Mouse (Mus musculus) embryonic facial prominence, embryonic 13.5 days (tissue): ENCODE results near the gene Krt18. TPM values are rescaled to one million over a fixed set of nuclear protein-coding genes. Genes with fewer than 3 reads are reported as not detected.

Source experiments
- ATAC-seq: fragments of 200-750 bp; cut with Nextera tagmentation; 2 replicates; pipeline ENCODE4 v1.8.0; 2017; ENCODE audit warnings: low read depth; ENCODE audit not compliant: insufficient number of reproducible peaks, insufficient read depth, low FRiP score, low TSS enrichment
- H3K27ac ChIP-seq: fragments of 300-500 bp; sonication (generic); 2 replicates; pipeline ENCODE4 v1.5.1; 2015; ENCODE audit warnings: moderate library complexity, mild to moderate bottlenecking, inconsistent platforms
- H3K27me3 ChIP-seq: fragments of 300-500 bp; sonication (generic); 2 replicates; pipeline ENCODE4 v1.6.1; 2015; ENCODE audit warnings: mild to moderate bottlenecking, inconsistent platforms
- H3K36me3 ChIP-seq: fragments of 300-500 bp; sonication (generic); 2 replicates; pipeline ENCODE4 v1.6.1; 2015; ENCODE audit warnings: mild to moderate bottlenecking, inconsistent platforms
- H3K4me1 ChIP-seq: fragments of 300-500 bp; sonication (generic); 2 replicates; pipeline ENCODE4 v1.6.1; 2015; ENCODE audit warnings: inconsistent platforms
- H3K4me2 ChIP-seq: fragments of 300-500 bp; sonication (generic); 2 replicates; pipeline ENCODE4 v1.6.1; 2015; ENCODE audit warnings: moderate library complexity, mild to moderate bottlenecking, inconsistent platforms
- H3K4me3 ChIP-seq: fragments of 300-500 bp; sonication (generic); 2 replicates; pipeline ENCODE4 v1.5.1; 2015; ENCODE audit warnings: mild to moderate bottlenecking, inconsistent platforms
- H3K9ac ChIP-seq: fragments of 300-500 bp; sonication (generic); 2 replicates; pipeline ENCODE4 v1.6.1; 2015; ENCODE audit warnings: mild to moderate bottlenecking, inconsistent platforms
- H3K9me3 ChIP-seq: fragments of 300-500 bp; sonication (generic); 2 replicates; pipeline ENCODE4 v1.6.1; 2016; ENCODE audit warnings: inconsistent platforms
- WGBS: fragments of 180-500 bp; shearing (Covaris S2); methylation state at CpG from one replicate; pipeline ENCODE4 v1.1.7; 2015; ENCODE audit warnings: mixed read lengths; 5-methylcytosine and 5-hydroxymethylcytosine counted together
- polyA plus RNA-seq: library from polyadenylated mRNA; unstranded; fragments of >200 nt; fragmentation: Nextera tagmentation; extraction: Ambion mirVana; gene quantifications from 2 replicates; pipeline ENCODE4 v1.2.1, GENCODE M21; 2015

Gene Krt18
- polyA plus RNA-seq, 1 experiment from 2014 or later = 36.0 TPM

DNA sequence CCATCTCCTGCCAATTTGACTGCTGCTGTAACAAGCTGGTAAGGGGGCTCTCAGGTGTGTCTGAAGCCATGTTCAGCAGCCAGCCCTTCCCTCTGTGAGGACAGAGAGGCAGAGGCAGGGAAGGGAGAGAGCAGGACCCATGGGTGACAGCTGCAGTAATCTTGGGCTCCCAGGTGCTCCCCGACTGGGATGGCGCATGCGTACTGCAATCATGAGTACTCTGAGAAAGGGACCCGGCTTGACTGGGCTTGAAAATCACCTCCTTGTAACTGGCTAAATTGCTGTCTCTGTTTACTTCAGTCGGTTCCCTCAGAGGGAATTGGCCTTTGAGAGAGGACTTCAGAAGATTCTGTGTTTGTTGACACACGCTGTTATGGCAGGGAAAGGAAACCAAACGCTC, 14.0 kb downstream of the Krt18 start:
- no peaks in the 10 kb centered on the region for H3K36me3 ChIP-seq
- no peaks in the 10 kb centered on the region for H3K27me3 ChIP-seq
- no peak for ATAC-seq
- WGBS = 63% methylated on average over 7 of the region's 7 CpGs
- H3K9me3 ChIP-seq = no peaks in the 10 kb centered on the region
- no peak overlapping the region for H3K9ac ChIP-seq
- H3K4me3 ChIP-seq = no peak overlapping the region
- H3K4me2 ChIP-seq = no peak overlapping the region
- H3K27ac ChIP-seq = no peak overlapping the region
- no peaks in the 10 kb centered on the region for H3K4me1 ChIP-seq

DNA sequence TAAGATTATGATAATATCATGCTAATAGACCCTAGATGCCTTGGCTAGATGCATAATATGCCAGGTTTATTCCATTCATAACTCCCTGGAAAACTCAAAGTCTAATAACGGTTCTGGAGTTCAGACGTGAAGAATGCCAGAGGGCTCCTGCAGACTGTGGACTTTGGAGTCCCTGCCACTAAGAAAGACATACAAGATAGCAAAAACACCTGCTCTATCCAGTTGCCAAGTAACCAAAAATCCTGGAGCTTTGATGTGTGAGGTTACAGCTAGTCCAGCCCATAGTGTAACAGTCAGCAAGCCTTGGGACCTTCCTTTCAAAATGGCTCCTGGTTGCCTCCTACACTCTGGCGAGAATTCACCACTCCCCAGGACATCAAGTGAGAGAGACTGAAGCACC, 16.8 kb downstream of the Krt18 start:
- no peaks in the 10 kb centered on the region for H3K9me3 ChIP-seq
- no peaks in the 10 kb centered on the region for H3K36me3 ChIP-seq
- WGBS = 81% methylated on average over 3 of the region's 3 CpGs
- H3K4me2 ChIP-seq = no peak overlapping the region
- H3K9ac ChIP-seq = no peak overlapping the region
- no peak for ATAC-seq
- H3K27ac ChIP-seq = no peak overlapping the region
- no peak overlapping the region for H3K4me3 ChIP-seq
- H3K4me1 ChIP-seq = no peaks in the 10 kb centered on the region
- no peaks in the 10 kb centered on the region for H3K27me3 ChIP-seq

DNA sequence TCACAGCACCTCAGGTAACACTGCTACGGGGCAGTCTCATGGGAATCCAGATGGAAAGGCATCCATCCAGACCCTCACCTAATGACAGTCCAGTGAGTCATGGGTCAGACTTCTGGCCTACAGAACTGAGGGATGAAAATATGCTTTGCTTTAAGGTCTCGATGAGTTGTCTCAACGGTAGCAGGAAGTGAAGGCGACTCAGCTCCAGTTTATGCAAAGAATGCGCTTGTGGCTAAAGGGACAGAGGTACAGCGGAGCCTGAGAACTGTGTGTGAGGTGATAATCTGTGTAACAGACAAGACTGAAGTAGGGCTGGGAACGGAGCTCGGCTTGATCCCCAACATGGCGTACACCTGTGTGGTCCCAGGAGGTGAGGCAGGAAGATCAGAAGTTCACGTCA, 17.7 kb downstream of the Krt18 start:
- no peaks in the 10 kb centered on the region for H3K27me3 ChIP-seq
- 86% methylated on average over 10 of the region's 10 CpGs for WGBS

DNA sequence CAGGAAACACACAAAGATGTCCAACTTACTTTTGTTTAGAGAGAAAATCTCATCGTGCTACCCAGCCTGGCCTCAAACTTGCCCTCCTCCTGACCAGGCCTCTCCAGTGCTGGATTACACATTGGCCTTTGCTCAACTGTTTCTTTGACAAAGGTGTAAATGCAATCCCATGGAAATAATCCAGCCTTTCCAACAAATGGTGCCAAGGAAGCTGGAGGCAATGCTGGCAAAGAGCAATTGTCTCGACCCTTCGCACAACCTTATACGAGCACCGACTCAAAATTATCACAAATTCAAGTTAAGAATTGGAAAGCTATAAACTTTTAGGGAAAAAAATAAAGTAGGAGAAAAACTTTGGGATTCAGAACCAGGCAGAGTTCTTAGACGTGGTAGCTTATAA, 20.0 kb downstream of the Krt18 start:
- Histone ChIP-seq H3K9me3 (no peaks in the 10 kb centered on the region), H3K4me2 (no peak overlapping the region), H3K27me3 (no peaks in the 10 kb centered on the region), H3K27ac (no peak overlapping the region), H3K36me3 (no peaks in the 10 kb centered on the region), H3K4me3 (no peak overlapping the region), H3K9ac (no peak overlapping the region), H3K4me1 (0 out of 2 replicates have a peak, but pooled peaks cover 4% of the 10 kb centered on the region)
- ATAC-seq = no peak
- WGBS = 90% methylated on average over 6 of the region's 6 CpGs

More for the DNA sequence above, 17.7 kb downstream of the Krt18 start:
- no peak overlapping the region for H3K4me3 ChIP-seq
- no peak overlapping the region for H3K27ac ChIP-seq
- H3K4me1 ChIP-seq = no peaks in the 10 kb centered on the region
- no peaks in the 10 kb centered on the region for H3K36me3 ChIP-seq
- no peak overlapping the region for H3K9ac ChIP-seq
- H3K4me2 ChIP-seq = no peak overlapping the region
- H3K9me3 ChIP-seq = no peaks in the 10 kb centered on the region
- ATAC-seq = no peak

DNA sequence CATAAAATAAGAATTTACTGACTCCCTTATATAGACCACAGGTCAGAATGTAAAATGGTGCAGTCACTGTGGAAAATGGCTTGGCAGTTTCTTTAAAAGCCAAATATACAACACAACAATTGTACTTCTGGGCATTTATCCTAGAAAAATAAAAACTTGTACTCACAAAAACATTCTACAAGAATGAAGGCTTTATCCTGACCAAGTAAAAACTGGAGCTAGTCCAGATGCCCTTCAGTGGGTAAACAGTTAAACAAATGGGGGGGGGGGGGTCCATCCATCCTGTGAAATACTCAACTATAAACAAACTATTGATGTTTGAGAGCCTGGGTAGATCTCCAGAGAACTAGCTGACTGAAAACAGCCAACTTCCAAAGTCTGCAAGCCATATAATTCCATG, 21.9 kb downstream of the Krt18 start:
- ATAC-seq = no peak
- H3K27me3 ChIP-seq = no peaks in the 10 kb centered on the region
- H3K4me3 ChIP-seq = no peak overlapping the region
- no peak overlapping the region for H3K9ac ChIP-seq
- no peaks in the 10 kb centered on the region for H3K36me3 ChIP-seq
- H3K9me3 ChIP-seq = no peaks in the 10 kb centered on the region
- no peak overlapping the region for H3K4me2 ChIP-seq
- H3K4me1 ChIP-seq = 0 out of 2 replicates have a peak, but pooled peaks cover 4% of the 10 kb centered on the region
- H3K27ac ChIP-seq = no peak overlapping the region

DNA sequence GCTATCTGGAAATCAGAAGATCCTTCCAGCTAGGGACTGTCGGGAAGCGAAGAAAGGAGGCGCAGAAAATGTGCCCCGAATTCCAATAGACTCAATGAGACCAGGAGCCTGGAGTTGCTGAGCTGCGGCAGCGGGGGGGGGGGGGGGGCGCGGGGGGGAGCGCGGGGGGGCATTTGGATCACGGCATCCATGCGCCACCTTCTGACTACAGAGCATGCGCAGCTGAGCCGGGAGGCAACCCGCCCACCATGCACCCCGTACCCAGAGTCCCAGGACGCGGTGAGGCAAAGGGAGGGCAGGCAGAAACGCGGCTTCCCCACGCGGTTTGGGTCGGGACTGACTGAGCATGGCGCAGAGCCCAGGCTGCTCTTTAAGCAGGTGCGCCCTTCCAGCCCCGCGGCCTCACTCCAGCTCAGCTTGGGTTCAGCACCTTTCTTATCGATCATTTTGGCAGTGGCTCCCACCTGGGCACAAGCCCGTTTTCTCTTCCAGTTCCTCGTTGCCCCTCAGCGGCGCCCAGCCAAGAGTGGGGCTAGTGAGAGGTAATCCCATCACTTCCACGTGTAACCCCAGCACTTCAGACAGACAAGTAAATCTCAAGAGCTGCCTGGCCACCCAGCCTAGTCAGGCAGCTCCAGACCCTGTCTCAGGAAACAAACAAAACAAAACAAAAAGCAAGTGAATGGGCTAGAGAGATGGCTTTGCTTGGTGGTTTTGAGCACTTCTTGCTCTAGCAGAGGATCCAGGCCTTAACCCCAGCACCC, 24.1 kb downstream of the Krt18 start:
- Histone ChIP-seq H3K4me3 (peak overlapping the region; percentile 46), H3K9me3 (no peaks in the 10 kb centered on the region), H3K27me3 (no peaks in the 10 kb centered on the region), H3K36me3 (no peaks in the 10 kb centered on the region), H3K27ac (peak overlapping the region; percentile 74), H3K4me2 (peak overlapping the region; percentile 73), H3K9ac (peak overlapping the region; percentile 71), H3K4me1 (0 out of 2 replicates have a peak, but pooled peaks cover 4% of the 10 kb centered on the region)
- ATAC-seq = peak; percentile 86
- WGBS = under 1% methylated on average over 25 of the region's 33 CpGs

DNA sequence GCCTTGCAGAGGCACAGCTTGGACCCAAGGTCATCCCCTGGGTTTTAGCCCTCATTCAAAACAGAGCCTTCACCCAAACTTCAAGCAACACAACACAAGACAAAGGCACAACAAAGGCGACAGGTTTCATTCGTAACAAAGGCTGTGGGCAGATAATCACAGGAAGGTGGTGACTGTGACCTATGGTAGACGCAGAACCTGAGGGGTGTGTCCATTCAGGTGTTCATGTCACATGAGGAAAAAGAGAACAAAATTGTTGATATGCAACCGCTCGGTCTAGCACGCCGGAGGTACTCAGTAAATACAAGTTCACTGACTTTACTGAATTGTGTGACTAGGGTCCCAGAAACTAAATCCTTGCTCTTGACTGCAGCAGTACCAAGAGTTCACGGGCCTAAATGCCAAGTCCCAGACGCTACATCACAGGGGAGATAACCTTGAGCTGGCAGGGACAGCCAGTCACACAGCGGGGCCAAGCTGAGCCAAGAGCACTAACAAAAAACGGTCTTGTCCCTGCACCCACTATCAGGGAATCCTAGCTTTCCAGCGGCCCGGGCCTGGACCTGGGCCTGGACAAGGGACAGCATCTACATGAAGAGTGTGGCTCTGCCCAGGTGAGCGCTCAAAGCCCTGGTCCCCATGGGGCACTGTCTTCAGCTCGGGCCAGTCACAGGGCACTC, 28.7 kb downstream of the Krt18 start:
- 0 out of 2 replicates have a peak, but pooled peaks cover 4% of the 10 kb centered on the region for H3K4me1 ChIP-seq
- 88% methylated on average over 15 of the region's 15 CpGs for WGBS
- H3K4me2 ChIP-seq = no peak overlapping the region
- ATAC-seq = no peak
- no peaks in the 10 kb centered on the region for H3K27me3 ChIP-seq
- H3K36me3 ChIP-seq = no peaks in the 10 kb centered on the region
- no peaks in the 10 kb centered on the region for H3K9me3 ChIP-seq
- H3K9ac ChIP-seq = no peak overlapping the region
- H3K27ac ChIP-seq = no peak overlapping the region
- no peak overlapping the region for H3K4me3 ChIP-seq

DNA sequence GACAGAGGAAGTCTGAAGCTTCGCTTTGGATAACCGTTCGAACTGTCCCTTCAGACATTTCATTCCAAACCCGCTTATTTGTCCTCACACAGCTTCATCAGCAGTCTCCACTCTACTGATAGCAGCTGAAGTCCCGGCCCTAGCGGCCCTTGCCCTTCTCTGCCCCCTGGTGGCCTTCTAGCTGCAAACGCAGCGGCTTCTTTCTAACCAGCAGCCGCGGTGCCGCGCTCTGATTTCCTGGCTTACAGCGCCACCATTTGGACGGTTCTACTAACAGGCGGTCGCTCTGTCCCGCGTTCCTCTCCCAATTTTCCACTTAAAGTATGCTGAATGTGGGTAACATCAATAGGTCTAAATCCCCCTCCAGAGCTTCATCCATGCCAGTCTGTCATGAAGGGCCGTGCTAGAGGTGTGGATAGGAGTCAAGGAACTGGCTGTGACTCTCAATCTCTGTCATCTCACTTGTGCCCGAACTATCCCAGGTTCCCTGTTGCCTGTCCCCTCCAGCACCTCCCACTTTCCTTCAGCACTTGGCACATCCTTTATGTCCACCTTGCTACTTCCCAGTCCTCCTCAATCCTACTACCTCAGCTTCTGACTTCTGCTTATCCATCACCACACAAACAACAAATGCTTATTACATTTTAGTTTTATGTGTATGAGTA, 37.8 kb downstream of the Krt18 start:
- peak; percentile 66; the same call in 1 of the 2 replicates for ATAC-seq
- Histone ChIP-seq H3K27me3 (peaks cover 12% of the 10 kb centered on the region), H3K27ac (no peak overlapping the region), H3K4me1 (peaks cover 9% of the 10 kb centered on the region), H3K4me2 (peak overlapping the region; percentile 12), H3K4me3 (no peak overlapping the region), H3K9ac (peak overlapping the region; percentile 2; the same call in 1 of the 2 replicates), H3K9me3 (no peaks in the 10 kb centered on the region), H3K36me3 (no peaks in the 10 kb centered on the region)
- WGBS = 6% methylated on average over 20 of the region's 20 CpGs

DNA sequence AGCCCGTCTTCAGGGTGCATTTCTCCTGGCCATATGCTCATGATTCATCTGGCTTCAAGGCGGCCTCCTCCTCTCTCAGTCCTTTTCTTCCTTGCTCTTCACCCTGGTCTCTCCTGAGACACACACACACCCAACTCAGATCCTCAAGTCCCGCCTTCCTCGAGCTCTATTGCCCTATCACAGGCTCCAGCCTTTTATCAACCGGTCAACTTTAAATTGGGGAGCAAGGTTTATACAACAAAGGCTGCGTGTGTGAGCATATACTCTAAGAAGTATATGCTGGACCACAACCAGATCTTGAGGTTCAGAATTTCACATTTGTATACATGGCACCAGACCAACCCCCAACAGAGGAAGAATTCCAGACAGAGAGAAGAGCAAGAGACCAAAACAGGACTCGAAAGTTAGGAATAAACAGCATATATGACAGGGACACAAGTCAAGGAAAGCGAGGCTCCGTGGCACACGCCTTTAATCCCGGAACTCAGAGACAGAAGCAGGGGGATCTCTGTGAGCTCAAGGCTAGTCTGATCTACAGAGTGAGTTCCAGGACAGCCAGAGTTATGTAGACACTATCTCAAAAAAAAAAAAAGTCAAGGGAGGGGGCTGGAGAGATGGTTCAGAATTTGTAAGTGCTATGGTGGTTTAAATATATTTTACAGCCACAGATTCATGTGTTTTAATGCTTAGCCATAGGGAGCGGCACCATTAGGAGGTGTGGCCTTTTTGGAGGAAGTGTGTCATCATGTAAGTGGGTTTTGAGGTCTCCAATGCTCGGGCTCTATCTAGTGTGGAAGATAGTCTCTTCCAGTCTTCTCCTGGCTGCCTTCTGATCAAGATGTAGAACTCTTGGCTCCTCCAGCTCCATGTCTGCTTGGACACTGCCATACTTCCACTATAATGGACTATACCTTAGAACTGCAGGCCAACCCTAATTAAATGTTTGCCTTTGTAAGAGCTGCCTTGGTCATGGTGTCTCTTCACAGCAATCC, 42.8 kb downstream of the Krt18 start:
- Histone ChIP-seq H3K9ac (no peak overlapping the region), H3K4me1 (peaks cover 15% of the 10 kb centered on the region), H3K4me3 (no peak overlapping the region), H3K9me3 (no peaks in the 10 kb centered on the region), H3K36me3 (no peaks in the 10 kb centered on the region), H3K27ac (no peak overlapping the region), H3K4me2 (no peak overlapping the region), H3K27me3 (peaks cover 12% of the 10 kb centered on the region)
- ATAC-seq = no peak
- WGBS = 75% methylated on average over 13 of the region's 13 CpGs

DNA sequence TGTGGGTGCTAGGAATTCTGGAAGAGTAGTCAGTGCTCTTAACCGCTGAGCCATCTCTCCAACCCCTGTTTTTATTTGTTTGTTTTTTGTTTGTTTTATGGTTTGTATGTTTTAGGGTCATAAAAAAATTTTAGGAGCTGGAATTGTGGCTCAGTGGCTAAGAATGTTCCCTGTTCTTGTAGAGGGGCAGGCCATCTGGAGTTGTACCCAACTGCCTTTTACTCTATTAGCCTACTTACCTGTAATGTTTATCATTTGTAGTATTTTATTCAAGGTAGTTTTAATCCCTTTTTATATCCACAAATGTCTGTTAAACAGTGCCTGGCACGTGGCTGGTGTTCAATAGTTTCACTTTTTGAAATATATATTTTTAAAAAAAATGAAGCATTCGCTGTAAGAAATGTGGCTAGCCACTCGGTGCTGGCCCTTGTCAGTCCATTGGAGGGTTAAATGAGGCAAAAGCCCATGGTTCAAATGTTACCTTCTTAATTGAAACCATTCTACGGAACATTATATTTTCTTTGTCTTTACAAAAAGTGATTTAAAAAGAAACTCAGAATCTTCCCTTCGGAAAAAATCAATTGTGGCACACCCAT, 45.1 kb downstream of the Krt18 start:
- 0 out of 2 replicates have a peak overlapping the region, but pooled peaks have one; percentile 8 for H3K27ac ChIP-seq
- WGBS = 16% methylated on average over 6 of the region's 6 CpGs
- H3K4me1 ChIP-seq = peaks cover 17% of the 10 kb centered on the region
- H3K4me3 ChIP-seq = peak overlapping the region; percentile 95
- ATAC-seq = no peak
- H3K9me3 ChIP-seq = no peaks in the 10 kb centered on the region
- H3K4me2 ChIP-seq = peak overlapping the region; percentile 88
- H3K36me3 ChIP-seq = no peaks in the 10 kb centered on the region
- peak overlapping the region; percentile 99; the same call in 1 of the 2 replicates for H3K9ac ChIP-seq
- H3K27me3 ChIP-seq = no peaks in the 10 kb centered on the region
